Mouse (Mus musculus) E14TG2a.4 (cell line): Measurements from ENCODE around the gene Haus2.

Experiments used
- H3K27me3 ChIP-seq: 2 replicates; pipeline ENCODE4 v1.6.1; 2014; ENCODE audit warnings: low read length, control low read depth; ENCODE audit not compliant: insufficient read depth
- H3K36me3 ChIP-seq: 2 replicates; pipeline ENCODE4 v1.6.1; 2014; ENCODE audit warnings: low read length, control low read depth; ENCODE audit not compliant: insufficient read depth
- H3K4me1 ChIP-seq: replicated peaks from 2 replicates; pipeline ENCODE4 v1.6.1; 2014; ENCODE audit warnings: low read depth, low read length, control low read depth
- H3K4me3 ChIP-seq: replicated peaks from 2 replicates; pipeline ENCODE4 v1.5.1; 2014; ENCODE audit warnings: mild to moderate bottlenecking, low read length
- H3K9me3 ChIP-seq: 2 replicates; pipeline ENCODE4 v1.6.1; 2014; ENCODE audit warnings: low read length, control low read depth
- CTCF ChIP-seq: conservative IDR thresholded peaks from 2 replicates; pipeline ENCODE4 v1.5.1; 2014; ENCODE audit warnings: low read length
- NANOG ChIP-seq: IDR thresholded peaks from 2 replicates; pipeline ENCODE4 v1.6.1; 2014; ENCODE audit warnings: borderline replicate concordance, low read length, mixed read lengths
- POU5F1 ChIP-seq: IDR thresholded peaks from 2 replicates; pipeline ENCODE4 v1.6.1; 2014; ENCODE audit warnings: low read length, borderline replicate concordance

Haus2 gene

GRCm38 (mm10) chr2:120655905-120656304, 46.7 kb downstream of the Haus2 start:
- Histone ChIP-seq H3K4me3 (no peak overlapping the region), H3K27me3 (no peaks in the 10 kb centered on the region), H3K36me3 (no peaks in the 10 kb centered on the region), H3K4me1 (peaks cover 10% of the 10 kb centered on the region), H3K9me3 (no peaks in the 10 kb centered on the region)
- no peak for TF ChIP-seq CTCF
- TF ChIP-seq NANOG, result no peak
- TF ChIP-seq POU5F1, result no peak

- Histone ChIP-seq H3K36me3 (no peaks in the 10 kb centered on the region), H3K27me3 (no peaks in the 10 kb centered on the region), H3K9me3 (no peaks in the 10 kb centered on the region), H3K4me3 (no peak overlapping the region), H3K4me1 (peaks cover 10% of the 10 kb centered on the region)
- TF ChIP-seq CTCF (no peak), POU5F1 (no peak), NANOG (no peak)
Measured at GRCm38 (mm10) chr2:120656711-120657110, 47.5 kb downstream of the Haus2 start.

GRCm38 (mm10) chr2:120658486-120658885, 49.3 kb downstream of the Haus2 start:
- no peak for TF ChIP-seq CTCF
- TF ChIP-seq NANOG, result no peak
- H3K27me3 ChIP-seq, result no peaks in the 10 kb centered on the region
- no peaks in the 10 kb centered on the region for H3K9me3 ChIP-seq
- H3K36me3 ChIP-seq, result no peaks in the 10 kb centered on the region
- no peak overlapping the region for H3K4me3 ChIP-seq
- H3K4me1 ChIP-seq, result peaks cover 6% of the 10 kb centered on the region; the same call in 1 of the 2 replicates

GRCm38 (mm10) chr2:120659318-120659717, 50.1 kb downstream of the Haus2 start:
- Histone ChIP-seq H3K4me1 (peaks cover 6% of the 10 kb centered on the region; the same call in 1 of the 2 replicates), H3K27me3 (no peaks in the 10 kb centered on the region), H3K9me3 (no peaks in the 10 kb centered on the region), H3K36me3 (no peaks in the 10 kb centered on the region), H3K4me3 (no peak overlapping the region)
- TF ChIP-seq CTCF, result no peak
- TF ChIP-seq POU5F1, result no peak
- TF ChIP-seq NANOG, result no peak

GRCm38 (mm10) chr2:120660486-120661078, 51.4 kb downstream of the Haus2 start:
- TF ChIP-seq NANOG, result no peak
- no peak for TF ChIP-seq POU5F1
- no peak for TF ChIP-seq CTCF
- H3K36me3 ChIP-seq, result no peaks in the 10 kb centered on the region
- H3K27me3 ChIP-seq, result no peaks in the 10 kb centered on the region
- no peaks in the 10 kb centered on the region for H3K4me1 ChIP-seq
- no peaks in the 10 kb centered on the region for H3K9me3 ChIP-seq
- H3K4me3 ChIP-seq, result no peak overlapping the region

- Histone ChIP-seq H3K4me1 (no peaks in the 10 kb centered on the region), H3K4me3 (no peak overlapping the region), H3K9me3 (no peaks in the 10 kb centered on the region), H3K27me3 (no peaks in the 10 kb centered on the region), H3K36me3 (no peaks in the 10 kb centered on the region)
- TF ChIP-seq NANOG, result no peak
- no peak for TF ChIP-seq CTCF
- TF ChIP-seq POU5F1, result no peak
Measured at GRCm38 (mm10) chr2:120662766-120663165, 53.6 kb downstream of the Haus2 start.

GRCm38 (mm10) chr2:120663491-120664154, 54.4 kb downstream of the Haus2 start:
- H3K36me3 ChIP-seq, result no peaks in the 10 kb centered on the region
- H3K27me3 ChIP-seq, result no peaks in the 10 kb centered on the region
- H3K9me3 ChIP-seq, result no peaks in the 10 kb centered on the region
- no peak overlapping the region for H3K4me3 ChIP-seq
- H3K4me1 ChIP-seq, result no peaks in the 10 kb centered on the region
- TF ChIP-seq CTCF (no peak), NANOG (no peak), POU5F1 (no peak)

GRCm38 (mm10) chr2:120667446-120667845, 58.3 kb downstream of the Haus2 start:
- Histone ChIP-seq H3K4me1 (no peaks in the 10 kb centered on the region), H3K4me3 (no peak overlapping the region), H3K27me3 (no peaks in the 10 kb centered on the region), H3K36me3 (no peaks in the 10 kb centered on the region), H3K9me3 (no peaks in the 10 kb centered on the region)
- TF ChIP-seq POU5F1, result no peak
- no peak for TF ChIP-seq CTCF
- TF ChIP-seq NANOG, result no peak

- Histone ChIP-seq H3K36me3 (no peaks in the 10 kb centered on the region), H3K4me1 (no peaks in the 10 kb centered on the region), H3K27me3 (no peaks in the 10 kb centered on the region), H3K4me3 (no peak overlapping the region), H3K9me3 (no peaks in the 10 kb centered on the region)
- TF ChIP-seq POU5F1, result no peak
- no peak for TF ChIP-seq CTCF
- no peak for TF ChIP-seq NANOG
Measured at GRCm38 (mm10) chr2:120670253-120670652, 61.1 kb downstream of the Haus2 start.
